20 mouse cellular contexts compared by ENCODE assay signal in the genomic region with DNA sequence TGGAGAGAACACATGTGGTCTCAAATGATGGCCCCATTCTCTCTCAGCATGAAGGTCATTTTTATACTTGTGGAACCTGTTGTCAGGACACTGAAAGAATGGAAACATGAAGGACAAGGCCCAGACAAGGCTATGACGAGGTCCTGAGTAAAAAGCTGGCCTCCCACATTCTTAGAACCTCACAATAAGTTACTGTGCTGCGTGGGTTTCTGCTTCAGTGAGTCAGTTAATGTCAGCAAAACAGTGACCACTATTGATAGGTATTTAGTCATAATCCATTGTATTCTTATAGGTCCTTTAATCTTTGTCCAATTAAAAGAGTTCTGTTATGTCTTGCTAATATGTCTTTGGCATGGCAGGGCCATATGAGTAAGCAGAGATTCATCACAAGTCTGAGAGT.
DNase-seq lines count a peak whose midpoint lies in the region; TF ChIP-seq lines count a peak whose summit lies in the region.
"Had no signal": no experiment of that assay in that cellular context is flagged by ENCODE, and none has a peak within 500 bp of the region (broad histone marks: within the 10 kb centered on the region; RNA-seq: fewer than 3 reads in every experiment).

No protein-coding gene starts in this region.

- peak overlapping the region; percentile 20; the same call in 1 of the 2 replicates for H3K27ac ChIP-seq in embryonic fibroblast, embryonic 13.5 days (ENCODE audit: insufficient read depth, low read length)
- no peak overlapping the region for H3K27ac ChIP-seq in gastrocnemius, adult 2 months
- H3K27ac ChIP-seq: embryonic facial prominence, embryonic 10.5 days; embryonic facial prominence, embryonic 12.5 days; forebrain, embryonic 10.5 days; forebrain, embryonic 12.5 days had no signal

- no peak for TF ChIP-seq POLR2A in embryonic fibroblast, embryonic 13.5 days (IDR thresholded peaks at IDR 0.05; ENCODE audit: low read depth, low read length)

- DNase-seq in Muller cell, postnatal 12 days (ENCODE audit: inconsistent ontology term) = peak; percentile 89
- peak; percentile 19 for DNase-seq in retina, embryonic 14.5 days (ENCODE audit: low spot score)
- DNase-seq in heart, adult 9 months (ENCODE audit: low spot score in 2 of 2) = no peak
- DNase-seq in adrenal gland, postnatal 10 days = no peak
- DNase-seq in gastrocnemius, adult 2 months = no peak
- no peak for DNase-seq in cerebellum, postnatal 10 days
- DNase-seq: adrenal gland, adult 2 months; adrenal gland, postnatal 25 days; B cell, adult 2 months; cerebellum, adult 11 months; cerebellum, adult 18-20 months; cerebellum, adult 8-10 months; cerebellum, adult 9-11 months; cerebellum, postnatal 25 days had no signal

- no peak overlapping the region for H3K4me3 ChIP-seq in embryonic fibroblast, embryonic 13.5 days (ENCODE audit: insufficient read depth, low read length)
- no peak overlapping the region for H3K4me3 ChIP-seq in gastrocnemius, adult 2 months
- H3K4me3 ChIP-seq: embryonic facial prominence, embryonic 10.5 days; embryonic facial prominence, embryonic 12.5 days; erythroblast, embryonic 14.5 days; forebrain, embryonic 10.5 days; forebrain, embryonic 12.5 days had no signal

- no peak for TF ChIP-seq CTCF in embryonic fibroblast, embryonic 13.5 days (IDR thresholded peaks at IDR 0.05; ENCODE audit: borderline replicate concordance, insufficient read depth, low read length)
- TF ChIP-seq CTCF in gastrocnemius, adult 2 months (IDR thresholded peaks at IDR 0.05) = no peak

- no peaks in the 10 kb centered on the region; the same call in 1 of the 2 replicates for H3K4me1 ChIP-seq in embryonic fibroblast, embryonic 13.5 days (ENCODE audit: control insufficient read depth, insufficient read depth, low read length)
- H3K4me1 ChIP-seq: embryonic facial prominence, embryonic 10.5 days; embryonic facial prominence, embryonic 12.5 days; forebrain, embryonic 10.5 days; forebrain, embryonic 12.5 days had no signal

- intact Hi-C loops in gastrocnemius, adult 2 months (cut with DNase I) = no loop called here

Comparison
In these comparisons a context has a peak if more than half of its experiments do, and no peak if none do; other contexts are left out.
1. DNase-seq: peak in Muller cell, postnatal 12 days (single experiment) and retina, embryonic 14.5 days (single experiment); none in heart, adult 9 months (0 of 2), adrenal gland, postnatal 10 days (single experiment), gastrocnemius, adult 2 months (single experiment) and cerebellum, postnatal 10 days (0 of 2).